Mouse (Mus musculus): ENCODE measurements around the gene Zfp334. TPM values are rescaled to one million over a fixed set of nuclear protein-coding genes. Genes with fewer than 3 reads are reported as not detected.

The Zfp334 gene
- not detected in 2 replicates for polyA plus RNA-seq (2012)

DNA sequence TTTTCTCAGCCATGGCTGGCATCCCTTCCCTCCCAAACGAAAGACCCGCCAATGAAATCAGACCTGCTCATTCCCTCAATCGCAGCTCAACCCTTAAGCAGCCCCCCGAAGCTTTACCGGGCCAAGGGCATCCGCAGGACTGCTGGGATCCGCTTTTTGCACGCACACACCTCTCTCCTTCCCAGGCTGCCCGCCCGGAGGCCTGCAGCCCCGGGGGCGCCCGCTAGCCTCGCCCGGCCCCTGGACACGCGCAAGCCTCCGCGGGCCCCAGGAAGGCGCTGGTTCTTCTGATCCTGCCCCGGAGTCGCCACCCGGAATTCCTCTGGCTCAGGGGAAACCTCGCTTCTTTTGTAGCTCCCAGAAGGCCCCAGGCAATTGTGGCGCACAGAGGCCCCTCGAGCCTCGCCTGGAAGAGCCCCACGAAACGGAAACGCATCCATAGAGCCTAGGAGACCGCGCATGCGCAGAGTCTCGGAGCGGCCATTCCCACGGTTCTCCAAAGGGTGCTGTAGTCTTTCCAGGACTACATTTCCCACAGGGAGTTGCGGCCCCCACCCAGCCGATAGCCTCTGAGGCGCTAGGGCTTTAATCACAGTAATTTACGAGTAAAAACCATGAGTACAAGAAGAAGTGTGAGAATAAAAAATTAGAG is at the start of gene Zfp334:
Zfp334 (minus strand) TSS at position 416 of the 652 bp plus-strand sequence.

GRCm38 (mm10) chr2:165368496-165368895 is 19.6 kb downstream of the Zfp334 start, which contains the start of gene Zfp663:
Gene Zfp663 (minus strand): TSS chr2:165368729.

GRCm38 (mm10) chr2:165326304-165327190 is 61.5 kb downstream of the Zfp334 start, which contains the start of gene Elmo2:
Gene Elmo2 (minus strand): TSS chr2:165326479.

Other genes starting within 250 kb of the Zfp334 start
- gene Cdh22, start 153.4 kb downstream of the Zfp334 start, polyA plus RNA-seq (2012): 0.02 and 0.03 TPM in 2 replicates
- gene Slc35c2, start 100.4 kb downstream of the Zfp334 start, polyA plus RNA-seq (2012): 151 and 201 TPM in 2 replicates
- gene Elmo2, start 61.8 kb downstream of the Zfp334 start, polyA plus RNA-seq (2012): 28.1 and 31.4 TPM in 2 replicates
- gene Zfp663, start 19.5 kb downstream of the Zfp334 start, polyA plus RNA-seq (2012): not detected in 2 replicates
- 0.03 and 0.04 TPM in 2 replicates for gene Ocstamp, start 12.1 kb upstream of the Zfp334 start, polyA plus RNA-seq (2012)
- gene Slc13a3, start 85.0 kb upstream of the Zfp334 start, polyA plus RNA-seq (2012): 0.16 and 0.27 TPM in 2 replicates
- 25.9 and 29.9 TPM in 2 replicates for gene Trp53rka, start 105.1 kb upstream of the Zfp334 start, polyA plus RNA-seq (2012)
- 0.03 and 0.18 TPM in 2 replicates for gene Slc2a10, start 115.5 kb upstream of the Zfp334 start, polyA plus RNA-seq (2012)
- 4.6 and 8.3 TPM in 2 replicates for gene Eya2, start 206.8 kb upstream of the Zfp334 start, polyA plus RNA-seq (2012)